Mouse (Mus musculus) spleen, embryonic (tissue): ENCODE results near the gene Apbb1ip.

Experiments
- CTCF ChIA-PET: fragments of 350-600 bp; sonication (Branson Sonifier 250); formaldehyde crosslinking; loops from one replicate; lab custom pipeline; 2022; lab: Charles Lee

Apbb1ip gene

DNA sequence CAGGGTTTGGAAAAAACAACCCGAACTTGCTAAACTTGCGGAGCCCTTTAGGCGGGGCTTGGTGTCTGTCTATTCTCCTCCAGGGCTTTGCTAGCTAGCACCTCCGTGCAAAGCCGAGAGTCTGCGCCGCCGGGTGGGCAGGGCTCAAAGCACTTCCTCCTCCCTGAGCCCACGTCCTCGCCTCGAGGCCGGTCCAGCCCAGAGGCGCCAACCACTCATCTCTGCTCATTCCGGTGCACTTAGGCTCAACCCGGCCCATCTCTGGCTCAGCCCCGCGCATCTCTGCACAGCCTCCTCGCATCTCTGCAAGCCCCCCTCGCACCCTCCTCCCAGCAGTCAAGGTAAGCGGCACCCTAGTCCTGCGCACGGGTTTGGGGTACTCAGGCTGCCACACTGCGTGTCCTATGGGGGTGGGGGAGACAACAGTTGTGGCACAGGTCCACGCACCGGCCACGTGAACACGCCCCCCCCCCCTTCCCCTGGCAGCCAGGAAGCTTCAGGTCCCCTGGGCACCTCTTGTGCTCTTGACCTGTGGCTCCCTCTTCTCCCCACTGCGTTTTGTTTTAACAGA lies 372 bp downstream of the Apbb1ip start:
- CTCF ChIA-PET = interaction anchor here (0.6 to 0.7 kb wide), 3 partner anchors 33 to 1613 kb away, joined by 3 to 14 read pairs (median 6); no protein-coding TSS in a partner anchor

- CTCF ChIA-PET = interaction anchor here (0.7 kb wide), 1 partner anchor 73 kb away, joined by 14 read pairs; no protein-coding TSS in a partner anchor
These were observed 1.3 kb downstream of the Apbb1ip start for GRCm38 (mm10) chr2:22775213-22775612.

- CTCF ChIA-PET = no interaction called here
These were observed 1.8 kb downstream of the Apbb1ip start for GRCm38 (mm10) chr2:22775681-22776080.

GRCm38 (mm10) chr2:22776568-22777230 lies 2.8 kb downstream of the Apbb1ip start:
- CTCF ChIA-PET = no interaction called here

DNA sequence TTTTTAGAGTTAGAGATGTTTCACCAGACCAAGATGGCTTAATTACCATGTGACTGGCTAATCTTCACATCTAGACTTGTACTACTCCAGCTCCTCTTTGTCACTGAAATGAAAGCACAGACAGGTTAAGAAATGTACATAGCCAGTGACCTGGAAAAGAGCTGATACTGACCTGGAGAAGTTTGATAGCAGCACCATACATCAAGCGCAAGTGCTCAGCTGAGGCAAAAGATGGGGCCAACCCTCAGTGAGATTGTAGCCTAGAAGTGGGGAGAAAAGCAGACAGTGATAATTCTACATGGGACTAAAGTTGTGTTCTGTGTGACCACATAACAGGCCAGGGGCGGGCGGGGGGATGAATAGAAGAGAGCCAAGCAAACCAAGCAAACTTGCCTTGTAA lies 3.9 kb downstream of the Apbb1ip start:
- CTCF ChIA-PET = interaction anchor here (0.6 kb wide), 1 partner anchor 17 kb away, joined by 4 read pairs; no protein-coding TSS in a partner anchor

DNA sequence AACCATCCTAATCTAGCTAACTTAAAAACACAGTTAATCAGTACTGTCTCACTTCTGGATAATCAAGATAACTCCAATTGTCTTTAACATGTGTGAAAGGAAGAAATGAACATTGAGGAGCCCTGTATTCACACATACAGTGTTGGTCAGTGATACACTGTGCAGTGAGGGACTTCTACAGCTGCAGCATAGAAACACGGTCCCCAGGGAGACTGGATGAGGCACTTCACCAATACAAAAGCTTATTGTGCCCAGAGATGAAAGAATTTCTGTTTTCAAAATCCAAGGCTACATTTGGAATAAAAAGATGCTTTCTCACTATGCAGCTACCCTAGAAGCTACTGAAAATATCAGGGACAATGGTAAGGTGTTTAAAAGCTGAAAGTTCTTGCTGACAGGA lies 7.0 kb downstream of the Apbb1ip start:
- CTCF ChIA-PET = interaction anchor here (1.0 kb wide), 1 partner anchor 30 kb away, joined by 9 read pairs; no protein-coding TSS in a partner anchor

- CTCF ChIA-PET = interaction anchor here (1.0 kb wide), 1 partner anchor 30 kb away, joined by 9 read pairs; no protein-coding TSS in a partner anchor
These were observed 7.6 kb downstream of the Apbb1ip start for GRCm38 (mm10) chr2:22781387-22782009.

- CTCF ChIA-PET = no interaction called here
These were observed 8.2 kb downstream of the Apbb1ip start for GRCm38 (mm10) chr2:22782057-22782456.

DNA sequence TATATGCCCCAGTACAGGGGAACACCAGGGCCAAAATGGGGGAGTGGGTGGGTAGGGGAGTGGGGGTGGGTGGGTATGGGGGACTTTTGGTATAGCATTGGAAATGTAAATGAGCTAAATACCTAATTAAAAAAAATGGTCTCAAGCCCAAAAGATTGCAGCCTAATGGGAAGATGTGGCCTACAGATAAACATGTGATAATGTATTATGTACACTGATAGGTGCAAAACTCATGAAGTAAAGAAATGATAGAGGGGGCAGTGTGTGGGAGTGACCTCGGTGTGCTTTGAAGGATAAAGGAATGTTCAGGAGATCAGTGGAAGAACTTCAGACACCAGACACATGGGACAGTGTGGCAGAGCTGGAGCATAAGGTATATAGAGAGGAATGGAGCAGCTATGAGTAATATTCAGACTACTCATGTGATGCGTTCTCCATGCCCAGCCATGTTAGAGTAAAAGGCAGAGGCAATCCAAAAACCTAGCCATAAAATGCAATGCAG lies 9.3 kb downstream of the Apbb1ip start:
- CTCF ChIA-PET = interaction anchor here (0.6 kb wide), 1 partner anchor 20 kb away, joined by 3 read pairs; no protein-coding TSS in a partner anchor

GRCm38 (mm10) chr2:22784186-22784585 lies 10.3 kb downstream of the Apbb1ip start:
- CTCF ChIA-PET = interaction anchor here (0.8 kb wide), 1 partner anchor 23 kb away, joined by 3 read pairs; no protein-coding TSS in a partner anchor

DNA sequence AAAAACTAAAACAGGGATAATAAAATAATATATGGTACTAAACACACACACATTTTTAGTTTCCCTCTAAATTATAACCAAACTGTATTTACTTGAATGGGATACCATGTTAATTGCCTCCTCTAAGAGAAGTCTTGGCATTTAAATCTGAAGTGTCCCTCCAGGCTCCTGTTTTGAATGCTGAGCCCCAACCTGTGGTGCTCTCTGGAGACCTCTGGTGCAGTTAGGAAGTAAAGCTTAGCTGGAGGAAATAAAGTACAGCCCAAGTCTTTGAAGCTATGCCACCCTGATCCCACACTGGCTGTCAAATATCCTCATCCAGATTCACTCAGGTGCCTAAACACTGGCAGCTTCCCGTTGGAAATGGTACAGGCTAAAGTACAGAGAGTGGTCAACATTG lies 10.9 kb downstream of the Apbb1ip start:
- CTCF ChIA-PET = interaction anchor here (0.8 kb wide), 1 partner anchor 23 kb away, joined by 3 read pairs; no protein-coding TSS in a partner anchor

DNA sequence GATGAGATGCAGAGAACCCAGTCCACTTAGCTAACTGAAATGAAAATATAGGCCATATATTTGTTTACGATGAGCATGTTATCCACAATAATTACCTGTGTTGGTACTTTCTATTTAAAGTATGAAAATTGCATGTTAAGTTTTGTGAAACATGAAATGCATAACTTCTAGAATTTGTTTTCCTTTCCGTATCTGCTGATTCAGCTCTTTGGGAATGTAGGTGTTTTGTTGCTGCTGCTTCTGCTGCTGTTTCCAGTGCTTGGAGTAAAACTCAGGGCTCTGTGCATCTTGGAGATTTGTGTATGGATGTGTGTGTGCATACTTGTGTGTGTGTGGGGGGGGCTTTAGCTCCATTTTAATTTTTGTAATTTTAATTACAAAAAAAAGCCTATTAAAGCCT lies 14.8 kb downstream of the Apbb1ip start:
- CTCF ChIA-PET = no interaction called here

DNA sequence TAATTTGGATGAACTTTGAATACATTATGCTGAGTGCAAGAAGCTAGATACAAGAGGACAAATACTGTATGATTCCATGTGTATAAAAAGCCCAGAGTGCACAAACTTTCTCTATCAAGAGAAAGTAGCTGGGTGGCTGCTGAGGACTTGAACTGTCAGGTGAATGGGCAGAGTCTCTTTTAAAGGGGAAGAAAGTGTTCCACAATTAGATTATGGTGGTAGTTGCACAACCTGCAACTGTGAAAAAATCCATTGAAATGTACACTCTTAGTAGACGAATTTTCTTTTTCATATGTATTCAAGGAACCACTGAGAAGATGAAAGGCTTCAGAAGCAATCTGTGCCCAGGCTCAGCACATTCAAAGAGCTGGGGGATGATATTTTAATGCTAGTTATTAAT lies 15.7 kb downstream of the Apbb1ip start:
- CTCF ChIA-PET = interaction anchor here (0.6 kb wide), 1 partner anchor 21 kb away, joined by 3 read pairs; no protein-coding TSS in a partner anchor

- CTCF ChIA-PET = no interaction called here
These were observed 16.5 kb downstream of the Apbb1ip start for GRCm38 (mm10) chr2:22790435-22790834.

DNA sequence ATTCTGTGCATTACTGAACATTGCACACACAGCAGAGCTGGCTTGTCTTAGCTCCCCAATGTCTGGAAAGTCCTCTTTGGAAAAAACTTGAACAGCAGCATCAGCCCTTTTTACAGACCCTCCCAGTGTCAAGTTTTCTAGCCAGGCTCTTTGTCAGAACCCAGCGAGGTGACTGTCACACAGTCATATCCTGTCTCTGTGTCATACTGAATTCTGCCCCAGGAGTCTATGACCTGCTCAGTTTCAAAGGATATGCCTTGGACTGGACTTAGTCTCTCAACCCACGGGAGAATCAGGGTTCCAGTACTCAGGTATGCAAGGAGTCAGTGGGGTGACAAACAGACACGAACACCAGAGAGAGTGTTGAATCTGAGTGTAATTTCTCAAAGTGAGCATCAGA lies 21.2 kb downstream of the Apbb1ip start:
- CTCF ChIA-PET = interaction anchor here (0.6 to 2.3 kb wide), 2 partner anchors 10 to 12 kb away, joined by 3 to 5 read pairs; no protein-coding TSS in a partner anchor

DNA sequence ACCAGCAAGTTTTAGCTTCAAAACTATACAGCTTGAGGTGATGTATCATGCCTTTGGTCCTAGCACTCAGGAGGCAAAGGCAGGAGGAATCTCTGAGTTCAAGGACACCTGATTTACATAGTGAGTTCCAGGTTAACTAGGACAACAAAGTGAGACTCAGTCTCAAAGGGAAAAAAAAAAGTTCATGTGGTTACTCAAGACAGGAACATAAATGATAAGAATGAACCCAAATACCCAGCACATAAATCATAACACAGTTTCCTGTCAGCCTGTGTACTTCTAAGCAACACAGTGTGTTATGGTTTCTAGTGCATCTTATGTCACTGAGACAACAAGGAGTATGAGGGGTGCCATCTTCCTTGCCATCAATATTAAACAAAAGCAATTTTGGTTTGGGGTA lies 22.6 kb downstream of the Apbb1ip start:
- CTCF ChIA-PET = interaction anchor here (2.3 kb wide), 1 partner anchor 11 kb away, joined by 5 read pairs; no protein-coding TSS in a partner anchor

DNA sequence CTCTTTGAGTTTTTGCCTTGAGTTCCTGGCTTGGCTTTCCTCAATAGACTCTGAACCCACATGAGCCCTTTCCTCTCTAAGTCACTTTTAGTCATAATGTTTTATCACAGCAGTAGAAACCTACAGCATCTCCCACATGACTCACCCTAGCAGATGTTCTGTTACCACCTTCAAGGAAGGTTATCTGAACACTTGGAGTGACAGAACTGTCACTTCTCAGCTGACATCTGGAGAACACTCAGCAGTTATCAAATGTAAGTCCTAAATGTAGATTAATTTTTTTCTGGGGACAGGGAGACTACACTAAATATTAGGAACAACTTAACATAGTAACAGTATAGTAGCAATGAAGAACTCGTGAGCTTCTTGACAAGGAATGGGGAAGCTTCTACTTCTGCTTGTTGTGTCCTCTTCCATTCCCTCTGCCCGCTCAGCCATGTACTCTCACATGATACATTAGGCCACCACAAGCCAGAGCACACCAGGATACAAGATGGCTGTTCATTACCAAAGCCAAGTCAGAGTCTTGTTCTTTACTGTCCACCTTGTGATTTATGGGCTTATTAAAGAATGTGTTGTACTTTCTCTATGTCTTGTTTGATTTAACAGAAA lies 25.6 kb downstream of the Apbb1ip start:
- CTCF ChIA-PET = no interaction called here

GRCm38 (mm10) chr2:22805589-22805988 lies 31.7 kb downstream of the Apbb1ip start:
- CTCF ChIA-PET = no interaction called here

DNA sequence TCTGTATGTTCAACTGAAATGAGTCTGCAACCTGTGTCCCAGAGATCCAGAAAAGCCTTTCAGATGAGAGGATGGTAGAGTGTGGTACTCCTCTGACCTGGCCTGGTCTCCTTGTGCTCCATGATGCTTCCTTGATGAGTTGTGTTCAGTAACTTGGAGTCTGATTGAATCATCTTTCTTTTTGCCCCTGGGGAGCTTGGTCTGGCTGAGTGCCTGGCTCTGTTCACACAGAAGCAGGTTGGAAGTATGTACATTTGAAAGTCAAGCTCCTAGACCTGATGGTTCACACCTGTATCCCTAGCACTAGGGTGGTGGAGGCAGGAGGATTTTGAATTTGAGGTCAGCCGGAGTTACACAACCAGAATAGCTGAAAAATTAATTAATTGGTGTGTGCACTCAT lies 32.7 kb downstream of the Apbb1ip start:
- CTCF ChIA-PET = interaction anchor here (1.0 to 1.5 kb wide), 2 partner anchors 11 to 32 kb away, joined by 3 to 5 read pairs; no protein-coding TSS in a partner anchor

DNA sequence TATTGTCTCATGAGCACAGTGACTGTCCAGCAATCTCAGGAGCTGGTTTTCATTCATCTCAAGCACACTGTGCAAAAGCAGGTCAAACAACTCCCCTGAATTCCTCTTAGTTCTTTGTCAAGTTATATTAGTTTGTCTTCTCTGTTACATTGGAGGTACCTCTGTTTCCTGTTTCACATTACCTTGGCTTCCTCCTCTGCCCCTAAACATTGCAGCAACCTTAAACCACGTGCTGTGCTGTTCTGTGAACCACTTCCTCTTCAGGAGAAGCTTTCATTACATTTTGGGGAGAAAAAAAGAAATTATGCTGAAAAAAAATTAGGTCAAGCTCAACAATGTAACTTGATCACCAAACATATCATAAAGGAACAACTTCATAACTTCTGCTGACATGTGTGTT lies 33.4 kb downstream of the Apbb1ip start:
- CTCF ChIA-PET = interaction anchor here (1.0 to 1.5 kb wide), 4 partner anchors 12 to 43 kb away, joined by 3 to 5 read pairs (median 3); no protein-coding TSS in a partner anchor

- CTCF ChIA-PET = interaction anchor here (0.6 to 0.7 kb wide), 2 partner anchors 21 to 30 kb away, joined by 3 to 9 read pairs; no protein-coding TSS in a partner anchor
These were observed 37.0 kb downstream of the Apbb1ip start for GRCm38 (mm10) chr2:22810851-22811250.
